Mouse (Mus musculus) lung, embryonic 16.5 days (tissue): ENCODE results near the gene Mybl2. TPM values are rescaled to one million over a fixed set of nuclear protein-coding genes. Genes with fewer than 3 reads are reported as not detected.

Source experiments
- ATAC-seq: fragments of 200-750 bp; cut with Nextera tagmentation; 2 replicates; pipeline ENCODE4 v1.8.0; 2017; ENCODE audit warnings: low read depth, mild to moderate bottlenecking, moderate library complexity
- H3K27ac ChIP-seq: fragments of 300-500 bp; sonication (generic); 2 replicates; pipeline ENCODE4 v1.5.1; 2014; ENCODE audit warnings: mild to moderate bottlenecking, control low read depth, low read length
- H3K27me3 ChIP-seq: fragments of 300-500 bp; sonication (generic); 2 replicates; pipeline ENCODE4 v1.6.1; 2014; ENCODE audit warnings: low read depth, low read length, mixed read lengths; ENCODE audit not compliant: control insufficient read depth, insufficient read depth
- H3K36me3 ChIP-seq: fragments of 300-500 bp; sonication (generic); 2 replicates; pipeline ENCODE4 v1.6.1; 2014; ENCODE audit warnings: low read length; ENCODE audit not compliant: control insufficient read depth, insufficient read depth
- H3K4me1 ChIP-seq: fragments of 300-500 bp; sonication (generic); replicated peaks from 2 replicates; pipeline ENCODE4 v1.6.1; 2014; ENCODE audit warnings: low read length, mixed read lengths; ENCODE audit not compliant: control insufficient read depth, insufficient read depth
- H3K4me2 ChIP-seq: fragments of 300-500 bp; sonication (generic); 2 replicates; pipeline ENCODE4 v1.6.1; 2014; ENCODE audit warnings: low read depth, low read length, control low read depth
- H3K4me3 ChIP-seq: fragments of 300-500 bp; sonication (generic); 2 replicates; pipeline ENCODE4 v1.5.1; 2014; ENCODE audit warnings: mild to moderate bottlenecking, low read length, control low read depth
- H3K9ac ChIP-seq: fragments of 300-500 bp; sonication (generic); 2 replicates; pipeline ENCODE4 v1.6.1; 2014; ENCODE audit warnings: low read length, control low read depth
- H3K9me3 ChIP-seq: fragments of 300-500 bp; sonication (generic); 2 replicates; pipeline ENCODE4 v1.6.1; 2016; ENCODE audit warnings: low read length; ENCODE audit not compliant: control insufficient read depth
- whole genome bisulfite sequencing: fragments of 180-500 bp; shearing (Covaris S2); extraction: QIAGEN DNeasy Blood & Tissue Kit; methylation state at CpG from one replicate; pipeline ENCODE4 v1.1.7; 2014; 5-methylcytosine and 5-hydroxymethylcytosine counted together
- microRNA-seq: library from miRNA; unstranded; fragments of <30 nt; microRNA quantifications from one replicate; pipeline ENCODE4, GENCODE M21; 2016
- polyA plus RNA-seq: library from polyadenylated mRNA; unstranded; fragments of >200 nt; fragmentation: Nextera tagmentation; extraction: Ambion mirVana; gene quantifications from 2 replicates; pipeline ENCODE4 v1.2.1, GENCODE M21; 2015

The Mybl2 gene
- polyA plus RNA-seq, 1 experiment from 2014 or later = 25.6 TPM

DNA sequence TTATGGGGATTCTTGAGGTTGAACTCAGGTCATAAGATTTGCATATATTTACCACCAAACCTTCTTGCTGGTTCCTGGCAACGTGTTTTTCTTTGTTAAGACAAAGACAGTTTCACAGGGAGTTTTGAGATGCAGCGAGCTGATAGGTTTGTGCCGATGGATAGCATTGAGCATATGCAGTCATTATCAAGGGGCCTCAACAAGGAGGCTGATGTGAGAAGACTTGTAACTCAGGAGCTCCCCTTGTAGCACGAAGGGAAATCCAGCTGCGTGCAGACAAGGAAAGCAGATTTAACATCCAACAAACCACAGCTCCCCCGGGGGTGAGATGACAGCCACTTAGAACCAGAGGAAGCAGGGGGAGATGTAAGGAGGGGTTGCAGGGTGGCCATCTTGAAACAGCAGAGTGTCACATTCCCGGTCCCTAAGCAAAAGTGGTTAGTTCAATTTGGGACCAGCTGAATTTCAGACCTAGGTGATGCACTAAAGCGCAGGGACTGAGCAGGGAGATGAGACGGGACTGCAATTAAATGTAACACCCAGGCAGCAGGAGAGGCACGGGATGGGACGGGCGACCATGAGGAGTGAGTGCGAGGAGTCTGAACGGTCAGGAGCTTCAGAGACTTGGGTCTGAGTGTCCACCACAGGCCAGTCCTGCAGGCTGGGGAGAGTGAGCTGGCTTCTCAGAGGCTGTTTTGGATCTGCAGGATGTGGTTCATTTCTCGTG, 66.3 kb downstream of the Mybl2 start:
- H3K4me3 ChIP-seq = no peak overlapping the region
- H3K4me1 ChIP-seq = peaks cover 7% of the 10 kb centered on the region
- no peaks in the 10 kb centered on the region for H3K9me3 ChIP-seq
- no peaks in the 10 kb centered on the region for H3K36me3 ChIP-seq
- no peak overlapping the region for H3K9ac ChIP-seq
- H3K4me2 ChIP-seq = no peak overlapping the region
- H3K27ac ChIP-seq = no peak overlapping the region
- 59% methylated on average over 15 of the region's 15 CpGs for WGBS
- ATAC-seq = no peak
- H3K27me3 ChIP-seq = peaks cover 10% of the 10 kb centered on the region; the same call in 1 of the 2 replicates

GRCm38 (mm10) chr2:163121353-163121660, 66.8 kb downstream of the Mybl2 start:
- H3K4me2 ChIP-seq = no peak overlapping the region
- H3K9me3 ChIP-seq = no peaks in the 10 kb centered on the region
- 74% methylated on average over 3 of the region's 3 CpGs for WGBS
- H3K27me3 ChIP-seq = peaks cover 10% of the 10 kb centered on the region; the same call in 1 of the 2 replicates
- peaks cover 7% of the 10 kb centered on the region for H3K4me1 ChIP-seq
- ATAC-seq = no peak
- no peaks in the 10 kb centered on the region for H3K36me3 ChIP-seq
- no peak overlapping the region for H3K9ac ChIP-seq
- no peak overlapping the region for H3K4me3 ChIP-seq
- H3K27ac ChIP-seq = no peak overlapping the region

- no peak overlapping the region for H3K9ac ChIP-seq
- peak; percentile 93 for ATAC-seq
- H3K9me3 ChIP-seq = peaks cover under 1% of the 10 kb centered on the region; the same call in 1 of the 2 replicates
- WGBS = 14% methylated on average over 9 of the region's 9 CpGs
- H3K4me2 ChIP-seq = peak overlapping the region; percentile 31
- H3K36me3 ChIP-seq = no peaks in the 10 kb centered on the region
- H3K27ac ChIP-seq = no peak overlapping the region
- H3K4me1 ChIP-seq = peaks cover 7% of the 10 kb centered on the region
- H3K27me3 ChIP-seq = peaks cover 10% of the 10 kb centered on the region; the same call in 1 of the 2 replicates
- no peak overlapping the region for H3K4me3 ChIP-seq
Measured at GRCm38 (mm10) chr2:163122319-163122718, 67.8 kb downstream of the Mybl2 start.

DNA sequence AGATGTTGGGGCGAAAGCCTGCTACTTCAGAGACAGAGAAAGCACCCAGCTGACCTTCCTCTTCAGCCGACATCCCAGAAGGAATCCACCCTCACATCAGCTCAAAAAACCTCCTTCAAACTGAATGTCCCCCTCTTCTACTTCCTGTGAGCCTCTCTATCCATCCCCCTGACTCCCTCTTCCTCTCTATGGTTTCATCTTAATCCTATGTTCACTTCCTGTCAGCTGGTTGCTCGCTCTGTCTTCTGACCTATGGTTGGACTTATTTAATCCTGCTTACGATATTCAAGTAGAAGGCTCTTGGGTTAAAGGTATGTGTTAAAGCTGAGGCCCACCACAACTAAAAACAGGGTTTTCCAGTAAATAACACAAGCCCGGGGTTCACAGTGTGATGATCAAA, 69.0 kb downstream of the Mybl2 start:
- WGBS = 69% methylated on average over 5 of the region's 5 CpGs
- Histone ChIP-seq H3K27ac (no peak overlapping the region), H3K4me2 (no peak overlapping the region), H3K36me3 (no peaks in the 10 kb centered on the region), H3K27me3 (peaks cover 10% of the 10 kb centered on the region; the same call in 1 of the 2 replicates), H3K4me3 (no peak overlapping the region), H3K9ac (no peak overlapping the region), H3K9me3 (peaks cover 2% of the 10 kb centered on the region; the same call in 1 of the 2 replicates), H3K4me1 (peaks cover 7% of the 10 kb centered on the region)
- no peak for ATAC-seq

GRCm38 (mm10) chr2:163130837-163131236, 76.3 kb downstream of the Mybl2 start:
- H3K9me3 ChIP-seq = peaks cover 2% of the 10 kb centered on the region; the same call in 1 of the 2 replicates
- H3K36me3 ChIP-seq = no peaks in the 10 kb centered on the region
- no peaks in the 10 kb centered on the region for H3K27me3 ChIP-seq
- no peak overlapping the region for H3K4me2 ChIP-seq
- no peak overlapping the region for H3K27ac ChIP-seq
- no peaks in the 10 kb centered on the region for H3K4me1 ChIP-seq
- WGBS = 76% methylated on average over 5 of the region's 5 CpGs
- no peak for ATAC-seq
- no peak overlapping the region for H3K9ac ChIP-seq
- H3K4me3 ChIP-seq = no peak overlapping the region

DNA sequence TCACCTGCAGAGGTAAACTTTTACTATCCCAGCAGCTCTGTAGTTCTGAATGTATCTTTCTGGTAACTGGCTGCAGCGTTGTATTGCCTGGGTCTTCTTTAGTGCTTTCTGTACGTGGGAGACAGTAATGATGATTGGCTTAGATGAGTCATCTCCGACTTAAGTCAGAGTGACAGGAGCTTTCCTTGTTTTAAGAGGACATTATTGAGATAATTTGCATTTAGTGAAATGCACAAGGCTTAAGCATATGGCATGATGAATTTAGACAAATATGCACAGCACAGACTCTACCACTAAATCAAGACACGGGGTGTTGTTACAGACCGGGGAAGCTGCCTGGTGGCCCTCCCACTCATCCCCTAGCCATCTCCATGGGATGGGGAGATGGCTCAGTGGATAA, 77.8 kb downstream of the Mybl2 start:
- Histone ChIP-seq H3K27ac (no peak overlapping the region), H3K4me1 (no peaks in the 10 kb centered on the region), H3K9me3 (peaks cover under 1% of the 10 kb centered on the region; the same call in 1 of the 2 replicates), H3K9ac (no peak overlapping the region), H3K4me3 (no peak overlapping the region), H3K27me3 (no peaks in the 10 kb centered on the region), H3K4me2 (no peak overlapping the region), H3K36me3 (no peaks in the 10 kb centered on the region)
- WGBS = 81% methylated on average over 5 of the region's 5 CpGs
- no peak for ATAC-seq

Small RNAs within 50 kb of the gene (microRNA-seq; reads per million reads assigned to microRNA genes)
- gene Gm22174 (not detected), gene Mir7003 (not detected)

Other genes with a start within 250 kb of the Mybl2 start
- 166 and 183 TPM in 2 replicates for gene Srsf6, start 123.2 kb upstream of the Mybl2 start, polyA plus RNA-seq
- 0.09 and 0.24 TPM in 2 replicates for gene L3mbtl1, start 111.2 kb upstream of the Mybl2 start, polyA plus RNA-seq
- gene Sgk2, start 67.4 kb upstream of the Mybl2 start, polyA plus RNA-seq = not detected in 2 replicates
- gene Ift52, start 37.3 kb upstream of the Mybl2 start, polyA plus RNA-seq = 49.8 and 50.6 TPM in 2 replicates
- 0.19 TPM in 1 of 2 replicates, not detected in the other for gene Gtsf1l, start 33.2 kb downstream of the Mybl2 start, polyA plus RNA-seq
- 3.8 and 5.3 TPM in 2 replicates for gene Tox2, start 148.4 kb downstream of the Mybl2 start, polyA plus RNA-seq